Mouse (Mus musculus): ENCODE measurements around the gene Gpr18. TPM values are rescaled to one million over a fixed set of nuclear protein-coding genes. Genes with fewer than 3 reads are reported as not detected.

The Gpr18 gene
- total RNA-seq, 2 experiments from 2014 or later, result 0.27 to 0.45 TPM

Other genes with a start within 250 kb of the Gpr18 start
- gene Dock9, start 117.9 kb downstream of the Gpr18 start, total RNA-seq (2021), result 10 to 100 TPM; 39.6 to 42.0 TPM
- 10 to 100 TPM; 23.8 to 24.4 TPM for gene Ubac2, start 37.2 kb downstream of the Gpr18 start, total RNA-seq (2021)
- gene Gpr183, start 49.4 kb upstream of the Gpr18 start, total RNA-seq (2021), result 1 to 10 TPM; 1.3 TPM
- not detected for gene Timm8a2, start 118.9 kb upstream of the Gpr18 start, total RNA-seq (2021)
- 100 to 1,000 TPM; 109 to 112 TPM for gene Tm9sf2, start 191.3 kb upstream of the Gpr18 start, total RNA-seq (2021)